Mouse (Mus musculus) left cerebral cortex, postnatal 25 days (tissue): ENCODE data around the gene Slc19a2. TPM values are rescaled to one million over a fixed set of nuclear protein-coding genes. Genes with fewer than 3 reads are reported as not detected.
A peak's percentile ranks its signal among the peaks of the same experiment; 100 is the strongest.
"Not testable (repeated sequence)": the region's sequence is repeated elsewhere in the genome, so short reads cannot be mapped to it uniquely, and the experiment has no call there.

Experiments used
- DNase-seq, 2 experiments: peaks; one replicate each; pipeline ENCODE4 v3.0.0; 2022; ENCODE audit warnings: low spot score in 2 of 2, mixed read lengths in 1 of 2
- intact Hi-C: fragments of 180-260 bp; cut with DNase I; formaldehyde crosslinking; loops from one replicate; pipeline ENCODE4 v1.15.1; 2025
- total RNA-seq, 2 experiments: library from RNA; stranded (reverse); gene quantifications; 2 replicates each; pipeline ENCODE4 v1.2.3; 2021

Slc19a2 gene
- total RNA-seq = 10 to 100 TPM; 12.2 to 13.2 TPM

DNA sequence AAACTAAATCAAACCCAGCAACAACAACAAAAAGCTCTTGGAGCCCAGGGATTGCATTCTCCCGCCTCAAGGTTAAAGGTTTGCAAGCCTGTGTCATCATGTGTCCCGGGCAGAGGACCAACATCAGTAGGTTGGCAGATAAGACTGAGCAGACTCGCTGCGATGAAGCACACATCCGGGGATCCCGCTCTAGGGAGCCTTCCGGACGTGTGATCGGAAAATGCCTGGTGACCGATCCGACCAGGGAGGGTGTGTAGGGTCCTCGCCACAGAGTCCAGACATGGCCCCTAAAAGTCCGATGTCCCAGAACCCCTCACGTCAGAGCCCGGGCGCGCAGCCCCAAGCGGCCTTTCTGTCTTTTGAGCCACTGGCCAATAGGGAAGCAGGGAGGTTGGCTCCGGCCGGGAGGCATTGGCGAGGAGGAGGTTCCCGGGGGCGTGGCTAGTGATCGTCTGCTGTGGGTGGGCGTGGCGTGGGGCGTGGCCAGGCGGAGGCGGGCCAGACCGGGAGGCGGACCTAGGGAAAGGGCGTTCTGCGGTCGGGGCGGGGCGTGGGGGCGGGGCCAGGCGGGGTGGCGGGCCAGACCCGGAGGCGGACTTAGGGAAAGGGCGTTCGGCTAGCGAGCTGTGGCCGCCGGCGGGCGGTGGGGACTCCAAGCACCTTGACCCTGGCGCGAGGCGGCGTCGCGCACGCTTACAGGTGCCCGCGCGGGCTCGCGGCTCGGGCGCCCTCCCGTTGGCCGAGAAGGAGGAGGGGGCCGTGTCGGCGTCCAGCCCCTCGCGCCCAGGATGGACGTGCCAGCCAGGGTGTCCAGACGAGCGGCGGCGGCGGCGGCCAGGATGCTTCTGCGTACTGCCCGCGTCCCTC is at the start of gene Slc19a2:
Gene Slc19a2, plus strand, starts transcription at position 582 of the 867 bp plus-strand sequence.
- intact Hi-C loops = no loop called here
- DNase-seq = peak; percentile 97 to 98

DNA sequence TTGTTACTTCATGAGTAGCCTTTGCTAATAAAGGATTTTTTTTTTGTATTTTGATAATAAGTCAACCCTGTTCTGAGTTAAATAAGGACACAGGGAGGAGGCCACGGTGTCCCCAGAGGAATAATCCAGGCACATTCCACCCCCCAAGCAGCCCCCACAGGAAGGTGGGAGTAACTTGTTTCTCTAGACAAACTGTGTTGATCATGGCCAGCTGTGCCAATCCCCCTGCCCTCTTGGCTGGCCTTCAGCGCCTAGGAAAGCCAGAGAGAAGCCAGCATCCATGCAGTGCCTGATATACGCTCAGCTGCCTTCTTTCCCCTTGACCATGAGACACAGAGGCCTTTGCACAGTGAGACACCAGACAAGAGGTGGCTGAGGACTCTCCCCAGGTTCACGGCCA is 49.3 kb upstream of the Slc19a2 start:
- no peak for DNase-seq
- intact Hi-C loops = no loop called here

DNA sequence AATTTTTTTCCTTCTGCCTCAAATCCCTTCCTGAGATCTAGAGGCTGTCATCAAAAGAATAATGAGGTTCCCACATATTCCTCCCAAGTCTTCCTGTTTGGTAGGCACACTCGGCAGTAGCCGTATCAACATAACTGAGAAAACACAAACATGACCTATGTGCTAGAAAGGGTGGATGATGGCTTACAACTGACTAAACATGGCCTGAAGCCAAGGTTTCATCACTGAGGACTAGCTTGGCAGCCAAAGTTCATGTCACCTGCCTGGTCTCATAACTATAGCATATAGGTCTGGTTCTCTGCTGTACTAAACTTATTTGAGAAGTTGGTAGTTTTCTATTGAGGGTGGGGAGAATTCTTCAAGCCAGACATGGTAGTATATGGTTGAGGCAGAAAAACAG is 40.4 kb upstream of the Slc19a2 start:
- intact Hi-C loops = no loop called here
- no peak for DNase-seq

DNA sequence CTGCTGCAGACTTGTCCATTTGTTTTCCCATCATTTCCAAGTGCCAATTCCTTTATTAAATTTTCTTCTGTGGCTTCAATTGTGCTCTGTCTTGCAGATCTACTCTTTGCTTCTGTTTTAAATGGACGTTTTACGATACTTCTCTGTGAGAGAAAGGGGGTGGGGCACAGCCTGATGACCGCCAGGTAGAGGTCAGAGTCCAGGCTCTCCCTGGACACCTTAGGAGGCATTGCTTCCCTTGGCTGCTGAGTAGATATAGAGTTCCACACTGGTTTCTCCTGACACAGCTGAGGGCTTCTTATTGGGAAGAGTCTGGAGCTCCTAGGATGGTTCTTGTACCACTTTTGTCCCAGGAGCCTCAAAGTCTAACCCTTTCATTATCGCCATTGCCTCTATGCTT is 37.9 kb upstream of the Slc19a2 start:
- DNase-seq = no peak
- intact Hi-C loops = no loop called here

DNA sequence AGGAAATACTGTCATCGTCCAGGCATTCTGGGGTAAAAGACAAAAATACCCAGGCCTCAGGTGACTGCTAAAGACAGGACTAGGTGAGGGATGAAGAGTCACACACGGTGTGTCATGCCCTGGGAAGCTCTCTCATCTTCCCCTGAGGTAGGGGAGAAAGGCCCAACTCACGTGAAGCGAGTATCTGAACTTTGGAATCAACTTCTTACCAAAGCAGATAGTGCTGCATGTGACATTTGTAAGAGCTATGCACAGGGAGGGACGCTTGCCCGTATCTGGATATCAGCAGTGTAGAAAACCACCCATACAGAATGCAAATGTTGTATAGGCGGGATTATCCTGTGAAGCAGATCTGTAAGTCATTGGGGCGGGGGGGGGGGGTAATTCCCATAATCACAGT is 36.2 kb upstream of the Slc19a2 start:
- DNase-seq = no peak
- intact Hi-C loops = no loop called here

DNA sequence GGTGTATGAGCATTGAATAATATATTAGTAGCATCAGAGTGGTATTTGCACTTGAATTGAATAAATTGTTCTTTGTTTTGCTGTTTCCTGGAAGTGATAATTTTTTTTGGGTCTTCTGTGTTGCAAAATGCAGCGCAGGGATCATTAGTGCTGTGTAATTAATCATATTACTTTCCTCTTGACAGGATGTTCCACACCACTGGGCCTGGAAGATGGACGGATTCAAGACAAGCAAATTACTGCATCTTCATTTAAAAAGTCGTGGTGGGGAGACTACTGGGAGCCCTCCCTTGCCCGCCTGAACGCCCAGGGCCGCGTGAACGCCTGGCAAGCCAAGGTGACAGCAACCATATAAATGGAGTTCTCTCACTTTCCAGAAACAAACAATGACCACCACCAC is 34.7 kb upstream of the Slc19a2 start:
- intact Hi-C loops = no loop called here
- DNase-seq = no peak

DNA sequence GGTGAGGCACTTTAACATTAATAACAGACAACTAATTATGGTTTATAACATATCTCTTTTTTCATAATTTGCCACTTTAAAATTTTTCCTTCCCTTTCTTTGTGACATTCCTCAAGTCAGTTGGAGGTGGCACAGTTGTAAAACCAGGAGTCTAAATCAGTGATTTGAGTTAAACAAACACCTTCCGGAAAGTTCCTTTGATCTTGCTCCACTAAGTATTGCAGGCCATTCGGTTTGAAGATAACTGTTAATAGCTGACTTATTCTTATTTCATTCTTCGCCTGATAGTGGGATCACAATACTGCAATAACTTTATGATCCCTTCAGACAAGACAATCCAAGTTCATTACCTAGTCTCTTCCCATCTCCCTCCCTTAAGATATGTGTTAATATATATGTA is 33.7 kb upstream of the Slc19a2 start:
- intact Hi-C loops = no loop called here
- no peak for DNase-seq

DNA sequence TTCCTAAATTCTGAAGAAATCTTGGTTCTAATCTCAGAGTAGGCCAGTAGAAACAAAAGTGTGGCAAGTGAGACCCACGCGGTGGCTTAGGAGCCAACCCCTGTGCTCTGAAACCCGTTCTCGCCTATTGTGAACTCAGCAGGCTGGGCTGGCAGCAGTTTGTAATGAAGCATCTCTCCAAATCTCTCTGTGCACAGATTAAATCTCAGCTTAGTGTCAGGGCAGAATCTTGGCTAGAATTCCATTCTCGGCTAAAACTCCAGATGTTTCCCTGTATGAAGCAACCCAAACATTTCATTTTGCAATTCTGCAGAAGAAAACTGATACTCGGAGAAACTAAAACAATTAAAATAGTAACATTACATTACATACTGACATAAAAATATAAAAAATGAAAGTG is 33.3 kb upstream of the Slc19a2 start:
- DNase-seq = no peak
- intact Hi-C loops = no loop called here

DNA sequence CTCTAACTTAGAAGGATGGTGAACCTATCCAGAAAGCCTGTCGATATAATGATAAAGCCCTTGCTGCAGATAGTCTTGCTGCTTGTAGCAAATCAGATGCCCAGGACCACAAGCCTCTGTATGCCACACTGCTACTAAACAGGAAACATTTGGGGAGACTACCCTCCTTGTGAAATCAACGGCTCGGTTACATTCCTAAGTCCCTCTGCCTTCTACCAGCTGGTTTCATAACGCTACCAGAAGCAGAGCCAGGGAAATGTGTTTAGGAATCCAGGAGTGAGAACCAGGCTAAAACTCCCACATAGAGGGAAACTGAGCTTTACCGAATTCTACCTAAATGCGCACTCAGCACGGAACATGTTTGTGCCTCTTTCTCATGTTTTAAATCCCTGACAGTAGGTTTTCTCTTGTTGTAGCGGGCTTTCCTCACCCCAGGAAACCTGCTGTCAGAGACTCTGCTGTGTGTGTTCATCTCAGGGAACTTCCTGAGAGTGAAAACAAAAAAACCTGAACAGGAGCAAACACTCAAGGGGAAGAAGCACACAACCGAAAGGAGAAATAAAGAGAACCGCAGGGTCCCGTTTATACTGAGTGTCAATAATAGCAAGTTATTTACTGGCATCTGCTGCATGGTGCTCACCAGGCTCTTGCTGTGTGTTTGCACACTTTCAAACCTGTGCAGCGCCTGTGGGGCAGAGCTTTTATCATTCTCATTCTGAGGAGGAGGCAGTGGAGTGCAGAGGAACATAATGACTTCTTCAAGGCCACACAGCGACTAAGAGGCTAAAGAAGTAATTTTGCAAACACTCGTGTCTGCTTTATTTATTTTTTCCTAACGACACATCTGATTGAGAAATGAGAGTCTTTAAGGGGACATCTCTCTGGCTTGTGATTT is 30.8 kb upstream of the Slc19a2 start:
- intact Hi-C loops = no loop called here
- DNase-seq = peak; percentile 22 to 46

DNA sequence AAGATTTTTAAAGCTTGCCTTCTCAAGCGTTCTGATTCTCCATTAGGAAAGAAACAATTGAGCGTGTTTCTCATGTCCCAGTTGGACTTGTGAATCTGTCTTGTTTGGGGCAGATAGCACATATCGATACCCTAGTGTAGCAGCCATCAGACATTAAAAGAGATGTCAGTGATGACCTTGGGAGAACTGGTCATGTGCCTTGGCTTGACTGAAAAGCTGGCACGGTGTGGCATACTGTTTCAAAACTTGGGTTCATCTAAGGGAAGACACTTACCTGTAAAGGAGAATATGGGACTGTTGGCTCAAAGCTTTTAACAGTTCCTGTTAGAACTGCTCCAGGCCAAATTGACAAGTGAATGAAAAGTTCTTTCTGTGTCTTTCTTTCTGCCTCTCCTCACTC is 28.6 kb upstream of the Slc19a2 start:
- intact Hi-C loops = no loop called here
- DNase-seq = no peak

DNA sequence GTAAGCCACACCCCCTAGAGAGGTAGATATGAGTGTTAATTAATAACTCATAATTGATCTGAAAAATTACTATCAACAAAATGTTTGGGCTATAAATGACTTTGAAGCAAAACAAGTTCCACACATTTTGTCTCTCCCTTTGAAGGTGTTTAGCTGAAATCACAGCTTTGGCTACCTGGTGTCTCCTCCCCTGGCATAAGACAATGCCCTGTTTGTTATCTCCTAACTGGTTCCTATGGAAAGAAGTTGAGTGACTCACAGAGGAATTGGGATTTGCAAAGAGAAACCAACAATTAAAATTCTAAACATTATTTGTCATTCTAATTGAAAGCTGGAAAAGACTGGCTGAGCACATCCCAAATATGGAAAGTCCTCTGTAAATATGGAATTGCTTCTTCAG is 25.8 kb upstream of the Slc19a2 start:
- no peak for DNase-seq
- intact Hi-C loops = no loop called here

DNA sequence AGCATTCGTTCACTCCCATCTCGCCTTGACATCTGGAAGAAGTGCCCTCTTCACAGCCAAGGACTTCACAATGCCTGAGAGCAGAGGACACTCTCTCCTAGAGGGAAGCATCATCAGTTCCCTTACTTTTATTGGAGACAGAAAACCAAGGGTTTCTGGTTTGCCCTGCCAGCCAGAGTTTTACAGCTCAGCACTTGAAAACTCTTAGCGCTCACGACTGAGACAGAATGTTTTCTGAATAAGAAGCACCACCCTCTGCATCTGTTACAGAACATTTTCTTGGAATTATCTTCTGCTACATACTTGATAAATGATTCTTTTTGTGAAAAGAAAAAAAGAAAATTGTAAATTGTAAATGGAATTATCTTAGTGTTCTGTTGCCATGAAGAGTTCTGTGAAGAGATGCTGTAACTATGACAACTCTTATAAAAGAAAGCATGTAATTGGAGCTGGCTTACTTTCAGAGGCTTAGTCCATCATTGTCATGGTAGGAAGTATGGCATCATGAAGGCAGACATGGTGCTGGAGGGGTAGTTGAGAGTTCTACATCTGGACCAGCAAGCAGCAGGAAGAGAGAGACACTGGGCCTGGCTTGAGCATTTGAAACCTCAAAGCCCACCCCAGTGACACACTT is 16.8 kb upstream of the Slc19a2 start:
- DNase-seq, intact Hi-C loops: not testable (repeated sequence)

DNA sequence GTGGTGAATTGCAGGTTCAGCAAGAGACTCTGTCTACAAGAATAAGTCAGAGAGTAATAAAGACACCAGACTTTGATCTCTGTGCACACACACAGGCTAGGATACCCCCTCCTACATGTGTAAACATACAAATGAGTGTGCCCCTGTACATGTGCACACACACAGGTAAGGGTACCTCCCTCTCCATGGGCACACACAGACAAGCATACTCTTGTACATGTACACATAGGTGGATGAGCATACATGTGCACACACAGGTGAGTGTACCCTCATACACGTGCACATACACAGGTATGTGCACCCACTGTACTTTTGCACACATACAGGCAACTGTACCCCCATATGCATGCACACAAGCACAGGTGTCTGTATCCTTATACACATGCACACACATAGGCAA is 15.4 kb upstream of the Slc19a2 start:
- intact Hi-C loops = no loop called here
- no peak for DNase-seq

DNA sequence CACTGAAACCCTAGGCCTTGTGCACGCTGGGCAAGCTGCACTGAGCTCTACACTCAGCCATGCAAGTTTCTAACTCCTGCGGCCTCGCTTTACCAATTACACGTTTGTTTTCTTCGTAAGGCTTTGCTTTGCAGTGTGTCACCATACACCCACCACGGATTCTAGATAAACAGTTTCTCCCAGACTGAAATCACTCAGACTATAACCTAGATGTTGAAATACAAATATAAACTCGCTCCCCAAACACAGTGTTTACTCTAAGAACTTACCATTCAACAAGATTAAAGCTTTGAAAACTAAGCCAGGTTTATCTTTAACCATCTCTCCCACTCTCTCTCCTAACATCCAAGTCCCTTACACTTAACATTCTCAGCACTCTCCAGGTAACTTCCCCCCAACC is 13.8 kb upstream of the Slc19a2 start:
- intact Hi-C loops = no loop called here
- DNase-seq = no peak

DNA sequence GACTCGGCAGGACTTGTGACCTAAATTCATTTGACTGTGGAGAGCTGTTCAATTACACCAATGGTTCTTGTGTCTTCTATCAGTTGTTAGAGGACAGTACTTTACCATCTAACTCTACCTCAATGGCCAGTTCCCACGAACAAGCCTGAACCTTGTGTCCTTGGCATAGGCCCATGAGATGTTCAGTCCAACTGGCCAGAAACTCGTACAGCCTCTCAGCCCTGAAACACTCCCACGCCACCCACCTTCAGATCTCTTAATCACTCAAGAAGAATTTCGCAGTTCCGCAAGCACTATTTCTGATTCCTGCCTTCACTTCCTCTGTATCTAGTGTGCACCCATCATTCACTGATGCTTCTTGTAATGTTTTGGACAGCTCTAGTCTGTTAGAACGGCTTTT is 12.8 kb upstream of the Slc19a2 start:
- no peak for DNase-seq
- intact Hi-C loops = no loop called here

DNA sequence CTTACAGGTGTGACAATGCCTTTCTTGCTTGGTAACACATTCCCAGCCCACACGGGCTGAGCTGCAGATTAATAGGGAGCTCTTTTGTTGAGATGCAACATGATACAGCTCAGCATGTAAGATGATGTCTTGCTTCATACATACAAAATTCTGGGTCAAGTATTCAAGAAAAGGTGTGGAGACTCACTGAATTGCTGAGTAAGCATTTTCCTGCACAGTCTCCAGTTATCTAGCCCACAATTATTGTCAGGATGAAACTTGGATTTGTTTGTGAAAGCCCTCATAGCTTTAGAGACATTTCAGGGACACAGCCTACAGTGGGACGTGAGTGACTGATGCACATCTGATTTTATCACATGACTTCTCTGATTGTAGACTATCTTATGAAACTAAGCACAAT is 7.4 kb upstream of the Slc19a2 start:
- no peak for DNase-seq
- intact Hi-C loops = no loop called here

DNA sequence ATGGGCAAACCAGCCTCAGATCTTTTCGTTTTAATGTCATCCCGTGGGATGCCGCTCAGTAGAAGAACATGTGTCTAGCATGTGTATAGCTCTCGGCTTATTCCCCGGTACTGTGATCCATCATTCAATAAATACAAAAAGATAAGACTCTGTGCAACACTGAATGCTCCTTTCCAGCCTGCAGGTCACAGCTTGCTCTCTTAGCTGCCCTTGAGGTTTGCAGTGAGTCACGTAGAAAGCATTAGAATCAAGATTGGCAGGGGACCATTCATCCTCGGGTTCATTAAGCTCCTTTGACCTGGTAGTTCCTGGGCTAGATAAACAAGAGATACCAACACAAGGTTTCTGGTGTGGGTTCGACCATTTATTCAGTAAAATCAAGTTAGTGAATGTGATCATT is 6.0 kb upstream of the Slc19a2 start:
- no peak for DNase-seq
- intact Hi-C loops = no loop called here

DNA sequence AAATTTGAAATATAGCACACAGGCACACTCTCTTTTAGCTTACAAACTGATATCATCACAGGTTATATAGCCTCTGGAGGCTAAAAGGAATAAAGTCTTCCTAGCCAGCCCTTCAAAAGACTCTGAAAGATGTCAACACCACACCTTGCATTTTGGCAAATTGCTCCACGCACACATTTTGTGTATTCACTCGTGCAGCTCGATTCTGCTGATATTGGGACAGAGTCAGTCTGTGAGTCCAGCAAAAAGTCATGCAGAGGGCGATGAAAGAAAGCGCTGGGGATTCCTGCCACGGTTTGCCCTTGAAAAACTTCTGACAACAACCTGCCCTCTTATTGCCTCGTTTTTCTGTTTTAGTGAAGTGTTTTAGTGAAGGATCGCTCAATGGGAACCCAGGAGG is 1.4 kb upstream of the Slc19a2 start:
- no peak for DNase-seq
- intact Hi-C loops = no loop called here

DNA sequence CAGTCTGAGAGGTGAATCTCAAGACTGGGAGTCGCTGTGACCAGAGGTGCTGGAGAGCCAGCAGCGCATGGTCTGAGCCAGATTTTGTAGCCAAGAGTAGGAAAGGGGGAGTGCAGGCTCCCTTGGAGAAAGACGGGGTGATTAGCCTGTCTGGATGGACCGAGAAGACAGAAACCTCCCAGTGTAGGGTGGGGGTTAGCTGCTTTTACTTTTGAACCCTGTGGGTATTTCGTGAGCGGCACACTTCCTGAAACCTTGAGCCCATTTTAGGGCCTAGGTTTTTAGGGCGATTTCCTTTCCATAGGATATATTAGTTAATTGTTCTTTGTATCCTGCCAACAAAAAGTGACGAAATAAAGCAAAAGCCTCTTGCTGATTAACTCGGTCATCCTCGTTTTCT is 875 bp upstream of the Slc19a2 start:
- intact Hi-C loops = no loop called here

DNA sequence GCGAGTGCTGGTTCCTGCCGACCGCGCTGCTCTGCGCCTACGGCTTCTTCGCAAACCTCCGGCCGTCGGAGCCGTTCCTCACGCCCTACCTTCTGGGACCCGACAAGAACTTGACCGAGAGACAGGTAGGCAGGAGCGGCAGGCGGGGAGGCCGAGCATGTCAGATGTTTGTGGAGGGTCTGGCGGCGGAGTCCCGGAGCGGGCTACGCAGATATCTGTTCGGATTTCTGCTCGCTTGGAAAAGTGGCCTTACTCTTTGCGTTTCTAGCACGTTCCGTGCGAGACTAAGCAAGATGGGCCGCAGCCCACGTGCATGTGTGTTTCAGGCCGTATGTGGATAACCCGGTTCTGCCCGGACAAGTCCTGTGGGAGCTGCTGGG is 476 bp downstream of the Slc19a2 start:
- intact Hi-C loops = no loop called here

More for the DNA sequence above, 875 bp upstream of the Slc19a2 start:
- no peak for DNase-seq

More for the DNA sequence above, 476 bp downstream of the Slc19a2 start:
- no peak for DNase-seq
